Mouse (Mus musculus) CH12.LX (cell line): ENCODE results near the gene Ppil6. TPM values are rescaled to one million over a fixed set of nuclear protein-coding genes. Genes with fewer than 3 reads are reported as not detected.

Experiments used
- DNase-seq: peaks from one replicate; pipeline ENCODE4 v3.0.0-alpha.2; 2013; ENCODE audit errors: extremely low read depth
- H3K27ac ChIP-seq: 2 replicates; pipeline ENCODE4 v1.5.1; 2012; ENCODE audit warnings: low read depth, mild to moderate bottlenecking, control low read depth, moderate library complexity; ENCODE audit not compliant: insufficient read depth
- H3K27me3 ChIP-seq: replicated peaks from 2 replicates; pipeline ENCODE3; 2012; ENCODE audit warnings: inconsistent platforms
- H3K36me3 ChIP-seq, 2 experiments: replicated peaks in 1 of 2; 2 replicates each; pipeline versions ENCODE3 to v1.6.1; 2012; ENCODE audit warnings: inconsistent platforms in 1 of 2, low read length in 1 of 2, mild to moderate bottlenecking in 1 of 2, mixed read lengths in 1 of 2, moderate library complexity in 1 of 2; ENCODE audit not compliant: control insufficient read depth in 1 of 2, insufficient read depth in 1 of 2
- H3K4me1 ChIP-seq, 2 experiments: 2 replicates each; pipeline ENCODE4 v1.6.1; 2012; ENCODE audit warnings: inconsistent platforms in 1 of 2, moderate library complexity in 1 of 2; ENCODE audit not compliant: insufficient read depth in 2 of 2, control insufficient read depth in 1 of 2
- H3K4me2 ChIP-seq: 2 replicates; pipeline ENCODE4 v1.6.1; 2012; ENCODE audit warnings: low read depth, mild to moderate bottlenecking, control low read depth; ENCODE audit not compliant: poor library complexity, insufficient read depth, severe bottlenecking
- H3K4me3 ChIP-seq, 3 experiments: fragments of 150-350 bp in 1 of 3; sonication (generic) in 1 of 3; replicated peaks in 1 of 3; 2 replicates each; pipeline versions ENCODE3 to v1.5.1; 2011 to 2012; ENCODE audit warnings: low read depth in 2 of 3, low read length in 2 of 3, mild to moderate bottlenecking in 2 of 3, moderate library complexity in 2 of 3, control low read depth in 1 of 3, improper control_type of control experiment in 1 of 3, inconsistent platforms in 1 of 3, mixed read lengths in 1 of 3; ENCODE audit not compliant: poor library complexity in 1 of 3
- H3K79me2 ChIP-seq: replicated peaks from 2 replicates; pipeline ENCODE4 v1.6.1; 2012; ENCODE audit warnings: mild to moderate bottlenecking, moderate library complexity; ENCODE audit not compliant: control insufficient read depth, poor library complexity, insufficient read depth, severe bottlenecking; ENCODE audit errors: extremely low read depth
- H3K9ac ChIP-seq: 2 replicates; pipeline ENCODE4 v1.6.1; 2012; ENCODE audit warnings: low read depth, mild to moderate bottlenecking, control low read depth, moderate library complexity; ENCODE audit not compliant: insufficient read depth
- H3K9me3 ChIP-seq: replicated peaks from 2 replicates; pipeline ENCODE3; 2012; ENCODE audit warnings: low read length, inconsistent platforms, mixed read lengths
- BHLHE40 ChIP-seq: IDR thresholded peaks from 2 replicates; pipeline ENCODE4 v1.6.1; 2011; ENCODE audit warnings: mild to moderate bottlenecking, low read depth, low read length, improper control_type of control experiment
- CHD1 ChIP-seq: IDR thresholded peaks from 2 replicates; pipeline ENCODE4 v1.6.1; 2012; ENCODE audit warnings: low read depth, low read length, improper control_type of control experiment, inconsistent platforms
- CHD2 ChIP-seq: IDR thresholded peaks from 2 replicates; pipeline ENCODE4 v1.6.1; 2011; ENCODE audit warnings: low read length, improper control_type of control experiment
- CTCF ChIP-seq, 2 experiments: IDR thresholded peaks in 1 of 2; conservative IDR thresholded peaks in 1 of 2; 2 replicates each; pipeline ENCODE4 v1.5.1; 2011 to 2012; ENCODE audit warnings: low read depth in 2 of 2, low read length in 2 of 2, improper control_type of control experiment in 1 of 2, inconsistent platforms in 1 of 2, mild to moderate bottlenecking in 1 of 2, moderate library complexity in 1 of 2
- ELF1 ChIP-seq: IDR thresholded peaks from 2 replicates; pipeline ENCODE4 v1.6.1; 2014; ENCODE audit warnings: low read depth, mild to moderate bottlenecking, inconsistent platforms, low read length, improper control_type of control experiment
- EP300 ChIP-seq: IDR thresholded peaks from 2 replicates; pipeline ENCODE4 v1.6.1; 2011; ENCODE audit warnings: low read length, improper control_type of control experiment
- ETS1 ChIP-seq: conservative IDR thresholded peaks from 2 replicates; pipeline ENCODE4 v1.6.1; 2012; ENCODE audit warnings: low read depth, mild to moderate bottlenecking, inconsistent platforms, low read length, improper control_type of control experiment, moderate library complexity
- GABPA ChIP-seq: IDR thresholded peaks from 2 replicates; pipeline ENCODE4 v1.6.1; 2012; ENCODE audit warnings: low read depth, low read length, improper control_type of control experiment, inconsistent platforms; ENCODE audit not compliant: insufficient replicate concordance
- JUN ChIP-seq: IDR thresholded peaks from 2 replicates; pipeline ENCODE4 v1.6.1; 2011; ENCODE audit warnings: low read depth, mild to moderate bottlenecking, low read length, improper control_type of control experiment, moderate library complexity; ENCODE audit not compliant: insufficient read depth
- JUND ChIP-seq: conservative IDR thresholded peaks from 2 replicates; pipeline ENCODE4 v1.6.1; 2011; ENCODE audit warnings: low read depth, low read length, improper control_type of control experiment
- KAT2A ChIP-seq: IDR thresholded peaks from 2 replicates; pipeline ENCODE4 v1.6.1; 2012; ENCODE audit warnings: low read length, improper control_type of control experiment, inconsistent platforms; ENCODE audit not compliant: insufficient replicate concordance
- MAFK ChIP-seq: IDR thresholded peaks from 2 replicates; pipeline ENCODE4 v1.6.1; 2011; ENCODE audit warnings: low read length, improper control_type of control experiment; ENCODE audit not compliant: insufficient replicate concordance
- MAX ChIP-seq: IDR thresholded peaks from 2 replicates; pipeline ENCODE4 v1.6.1; 2011; ENCODE audit warnings: low read length, improper control_type of control experiment
- MAZ ChIP-seq: IDR thresholded peaks from 2 replicates; pipeline ENCODE4 v1.6.1; 2012; ENCODE audit warnings: low read depth, mild to moderate bottlenecking, inconsistent platforms, low read length, improper control_type of control experiment, moderate library complexity
- MEF2A ChIP-seq: IDR thresholded peaks from 2 replicates; pipeline ENCODE4 v1.6.1; 2014; ENCODE audit warnings: low read depth, mild to moderate bottlenecking, inconsistent platforms, low read length, improper control_type of control experiment, borderline replicate concordance
- MXI1 ChIP-seq: IDR thresholded peaks from 2 replicates; pipeline ENCODE4 v1.6.1; 2011; ENCODE audit warnings: mild to moderate bottlenecking, low read depth, low read length, improper control_type of control experiment
- MYC ChIP-seq: IDR thresholded peaks from 2 replicates; pipeline ENCODE4 v1.6.1; 2011; ENCODE audit warnings: low read depth, mild to moderate bottlenecking, improper control_type of control experiment, low read length
- NELFE ChIP-seq: IDR thresholded peaks from 2 replicates; pipeline ENCODE4 v1.6.1; 2011; ENCODE audit warnings: low read depth, low read length, improper control_type of control experiment
- NRF1 ChIP-seq: IDR thresholded peaks from 2 replicates; pipeline ENCODE4 v1.6.1; 2014; ENCODE audit warnings: low read depth, mild to moderate bottlenecking, inconsistent platforms, low read length, improper control_type of control experiment, moderate library complexity
- PAX5 ChIP-seq: IDR thresholded peaks from 2 replicates; pipeline ENCODE4 v1.6.1; 2012; ENCODE audit warnings: low read length, inconsistent platforms, mixed read lengths
- POLR2A ChIP-seq: IDR thresholded peaks from 2 replicates; pipeline ENCODE4 v1.6.1; 2011; ENCODE audit warnings: low read depth, mild to moderate bottlenecking, improper control_type of control experiment, low read length
- RCOR1 ChIP-seq: conservative IDR thresholded peaks from 2 replicates; pipeline ENCODE4 v1.6.1; 2012; ENCODE audit warnings: low read depth, mild to moderate bottlenecking, inconsistent platforms, low read length, improper control_type of control experiment
- SIN3A ChIP-seq: IDR thresholded peaks from 2 replicates; pipeline ENCODE4 v1.6.1; 2012; ENCODE audit warnings: low read length, improper control_type of control experiment, inconsistent platforms
- SMC3 ChIP-seq: IDR thresholded peaks from 2 replicates; pipeline ENCODE4 v1.6.1; 2011; ENCODE audit warnings: low read depth, low read length, improper control_type of control experiment
- TBP ChIP-seq: conservative IDR thresholded peaks from 2 replicates; pipeline ENCODE4 v1.6.1; 2011; ENCODE audit warnings: low read depth, low read length, improper control_type of control experiment
- TCF12 ChIP-seq: IDR thresholded peaks from 2 replicates; pipeline ENCODE4 v1.6.1; 2014; ENCODE audit warnings: low read depth, mild to moderate bottlenecking, inconsistent platforms, low read length, improper control_type of control experiment
- USF1 ChIP-seq: IDR thresholded peaks from 2 replicates; pipeline ENCODE4 v1.6.1; 2014; ENCODE audit warnings: low read depth, mild to moderate bottlenecking, inconsistent platforms, low read length, improper control_type of control experiment
- USF2 ChIP-seq: conservative IDR thresholded peaks from 2 replicates; pipeline ENCODE4 v1.6.1; 2011; ENCODE audit warnings: low read depth, low read length, improper control_type of control experiment
- ZC3H11A ChIP-seq: IDR thresholded peaks from 2 replicates; pipeline ENCODE4 v1.6.1; 2012; ENCODE audit warnings: low read depth, mild to moderate bottlenecking, inconsistent platforms, low read length, improper control_type of control experiment
- ZKSCAN1 ChIP-seq: IDR thresholded peaks from 2 replicates; pipeline ENCODE4 v1.6.1; 2012; ENCODE audit warnings: low read depth, inconsistent platforms, low read length, improper control_type of control experiment, borderline replicate concordance
- ZMIZ1 ChIP-seq: IDR thresholded peaks from 2 replicates; pipeline ENCODE4 v1.6.1; 2012; ENCODE audit warnings: low read depth, mild to moderate bottlenecking, inconsistent platforms, low read length, improper control_type of control experiment
- dilution Hi-C: fragments of 300-500 bp; cut with MboI; formaldehyde crosslinking; loops from 2 replicates; pipeline ENCODE4 v1.14.3; 2020; ENCODE audit warnings: low sequenced_read_pairs; ENCODE audit not compliant: extremely low pct_unique_long_range_greater_than_20kb, extremely low pct_ligation_motif_present
- in situ Hi-C: fragments of 300-500 bp; cut with MboI; formaldehyde crosslinking; loops from 3 replicates; pipeline ENCODE4 v1.14.3; 2019; ENCODE audit warnings: low sequenced_read_pairs, low pct_ligation_motif_present, low pct_unique_long_range_greater_than_20kb, mixed read lengths
- polyA plus RNA-seq: library from polyadenylated mRNA; unstranded; fragments of >175 nt; gene quantifications from 2 replicates; pipeline ENCODE4 v1.2.1, GENCODE M21; 2012; ENCODE audit warnings: low read depth; ENCODE audit not compliant: insufficient read length
- total RNA-seq, 2 experiments: library from RNA; depleted of rRNA; stranded (reverse); fragments of 300-350 nt in 1 of 2; fragments of >200 nt in 1 of 2; gene quantifications; 2 replicates each; pipeline ENCODE4 v1.2.3; 2012 to 2014

Ppil6 gene
- total and polyA plus RNA-seq, 3 experiments: not detected

GRCm38 (mm10) chr10:41449684-41450083, 40.6 kb upstream of the Ppil6 start:
- H3K4me3 ChIP-seq: peak overlapping the region; percentile 85 to 90 (median 88)
- dilution Hi-C loops: no loop called here
- peak overlapping the region; percentile 92 for H3K4me2 ChIP-seq
- no peak for TF ChIP-seq CTCF (conservative IDR thresholded peaks at IDR 0.05 in 1 of 2, IDR thresholded peaks at IDR 0.05 in 1 of 2; ENCODE audit: low read depth in 2 of 2, low read length in 2 of 2)
- TF ChIP-seq MYC: no peak
- TF ChIP-seq ZMIZ1: no peak
- no peak for TF ChIP-seq ZKSCAN1
- TF ChIP-seq MAZ: no peak
- no peak for TF ChIP-seq NELFE
- TF ChIP-seq JUND: no peak
- no peak for TF ChIP-seq PAX5
- TF ChIP-seq SIN3A: no peak
- TF ChIP-seq JUN: no peak
- TF ChIP-seq ELF1: no peak
- TF ChIP-seq SMC3: no peak
- no peak for TF ChIP-seq MEF2A
- TF ChIP-seq NRF1: no peak
- TF ChIP-seq RCOR1: no peak
- H3K79me2 ChIP-seq: peaks cover 23% of the 10 kb centered on the region
- no peaks in the 10 kb centered on the region for H3K27me3 ChIP-seq
- in situ Hi-C loops: loop anchor here (10.0 kb wide), 1 partner anchor 55 kb away; no protein-coding TSS in a partner anchor
- H3K27ac ChIP-seq: peak overlapping the region; percentile 29; the same call in 1 of the 2 replicates
- H3K9ac ChIP-seq: peak overlapping the region; percentile 95
- peaks cover 14 to 35% of the 10 kb centered on the region in 2 experiments for H3K4me1 ChIP-seq
- peak; percentile 60 for DNase-seq
- H3K36me3 ChIP-seq: peaks cover 16 to 32% of the 10 kb centered on the region in 2 experiments
- no peaks in the 10 kb centered on the region for H3K9me3 ChIP-seq

GRCm38 (mm10) chr10:41450137-41450670, 40.0 kb upstream of the Ppil6 start, which contains the start of gene Zbtb24:
TSS of gene Zbtb24 (plus strand) at chr10:41450383.
- Histone ChIP-seq H3K9me3 (no peaks in the 10 kb centered on the region), H3K36me3 (peaks cover 20 to 38% of the 10 kb centered on the region in 2 experiments), H3K9ac (peak within 1 kb of the TSS; percentile 95), H3K4me3 (peak within 1 kb of the TSS; percentile 85 to 90 (median 88)), H3K27me3 (no peaks in the 10 kb centered on the region), H3K4me1 (peaks cover 14 to 38% of the 10 kb centered on the region in 2 experiments), H3K79me2 (peaks cover 23% of the 10 kb centered on the region), H3K4me2 (peak within 1 kb of the TSS; percentile 92), H3K27ac (peak within 1 kb of the TSS; percentile 29; the same call in 1 of the 2 replicates)
- dilution Hi-C loops: no loop called here
- in situ Hi-C loops: no loop called here
- peak; percentile 97 for DNase-seq
- TF ChIP-seq TCF12 (peak; percentile 90), GABPA (no peak), MXI1 (peak; percentile 77; the same call in 1 of the 2 replicates), USF1 (peak; percentile 100), ZC3H11A (no peak), JUND (no peak), MAFK (0 out of 2 replicates have a peak, but pooled peaks have one; percentile 30), ELF1 (peak; percentile 100), TBP (peak; percentile 95), CTCF (conservative IDR thresholded peaks at IDR 0.05 in 1 of 2, IDR thresholded peaks at IDR 0.05 in 1 of 2; ENCODE audit: low read depth in 2 of 2, low read length in 2 of 2) (no peak), USF2 (peak; percentile 98), SMC3 (no peak), MAX (peak; percentile 98), EP300 (no peak), POLR2A (peak; percentile 98), ZKSCAN1 (no peak), PAX5 (no peak), ETS1 (0 out of 2 replicates have a peak, but pooled peaks have one; percentile 10), KAT2A (peak; percentile 82), BHLHE40 (peak; percentile 84), CHD1 (0 out of 2 replicates have a peak, but pooled peaks have one; percentile 30), NRF1 (peak; percentile 37; the same call in 1 of the 2 replicates), MYC (peak; percentile 47; the same call in 1 of the 2 replicates), MAZ (peak; percentile 87), CHD2 (peak; percentile 48)
